Mouse (Mus musculus) megakaryocyte, embryonic 14.5 days (primary cell): Measurements from ENCODE around the gene Epha1.

Experiments used
- FLI1 ChIP-seq: IDR thresholded peaks from 2 replicates; pipeline ENCODE4 v1.6.1; 2012; ENCODE audit warnings: low read length, inconsistent platforms, mixed read lengths
- GATA1 ChIP-seq: IDR thresholded peaks from 3 replicates; pipeline ENCODE4 v1.6.1; 2012; ENCODE audit warnings: mixed read lengths, low read length, inconsistent platforms, borderline replicate concordance

DNA sequence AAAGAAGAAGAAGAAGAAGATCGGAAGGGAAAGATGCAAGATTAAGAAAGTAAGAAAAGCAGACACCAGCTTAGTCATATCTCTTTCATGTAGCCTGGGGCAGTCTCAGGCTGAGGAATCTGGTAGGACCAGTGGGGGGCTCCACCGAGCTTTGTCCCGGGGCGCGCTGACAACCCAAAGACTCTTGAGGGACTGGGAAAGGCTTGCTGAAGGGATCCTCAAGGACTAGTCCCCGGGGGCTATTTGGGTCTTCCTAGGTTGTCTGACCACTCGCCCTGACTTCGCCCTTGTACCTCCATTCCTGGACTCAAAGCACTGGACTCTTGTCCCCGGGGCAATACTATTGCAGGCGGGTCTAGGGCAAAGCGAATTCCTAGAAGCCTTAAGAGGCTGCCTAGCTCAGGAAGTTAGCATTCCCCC, 24.1 kb downstream of the Epha1 start:
- no peak for TF ChIP-seq GATA1
- TF ChIP-seq FLI1: no peak
